Mouse (Mus musculus) liver (tissue): ENCODE results near the gene Gm49661.

Experiments used
- DNase-seq: peaks from one replicate; pipeline ENCODE4 v3.0.0-alpha.2; 2020; ENCODE audit warnings: mixed read lengths

Gm49661 gene

GRCm38 (mm10) chr8:84969241-84970134, at the start of gene Gm49661, which contains the start of the genes Prdx2 and Rnaseh2a:
Gene Gm49661 (minus strand): TSS chr8:84969433.
Gene Prdx2 (plus strand): TSS chr8:84969587.
Gene Rnaseh2a (minus strand): TSS chr8:84969767.
- DNase-seq = peak; percentile 95

- no peak for DNase-seq
Observed at GRCm38 (mm10) chr8:85017209-85017608, 48.0 kb upstream of the Gm49661 start.

DNA sequence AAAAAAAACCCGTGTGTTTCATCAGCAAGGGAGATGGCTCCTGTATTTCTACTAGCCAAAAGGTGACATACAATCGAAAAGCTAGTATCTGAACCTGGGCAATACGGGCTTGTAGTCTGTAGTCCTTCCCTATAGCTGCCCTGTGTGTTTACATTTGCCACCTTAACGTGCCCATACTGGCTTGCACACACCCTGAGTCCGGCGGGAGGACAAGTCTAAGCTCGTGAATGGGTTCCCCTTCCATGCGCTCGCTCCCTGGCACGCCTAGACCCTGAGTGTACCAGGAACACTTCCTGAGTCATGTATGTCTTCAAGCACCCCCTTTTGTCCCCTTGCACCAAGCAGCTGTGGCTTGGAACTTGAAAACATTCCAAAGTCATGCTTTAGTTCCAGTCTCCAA, 47.5 kb upstream of the Gm49661 start:
- DNase-seq = no peak

GRCm38 (mm10) chr8:85014431-85014830, 45.2 kb upstream of the Gm49661 start, which contains the start of gene Best2:
Gene Best2 (minus strand): TSS chr8:85014531.
- no peak for DNase-seq

- peak; percentile 74 for DNase-seq
Observed at GRCm38 (mm10) chr8:85013230-85013840, 44.1 kb upstream of the Gm49661 start.

DNA sequence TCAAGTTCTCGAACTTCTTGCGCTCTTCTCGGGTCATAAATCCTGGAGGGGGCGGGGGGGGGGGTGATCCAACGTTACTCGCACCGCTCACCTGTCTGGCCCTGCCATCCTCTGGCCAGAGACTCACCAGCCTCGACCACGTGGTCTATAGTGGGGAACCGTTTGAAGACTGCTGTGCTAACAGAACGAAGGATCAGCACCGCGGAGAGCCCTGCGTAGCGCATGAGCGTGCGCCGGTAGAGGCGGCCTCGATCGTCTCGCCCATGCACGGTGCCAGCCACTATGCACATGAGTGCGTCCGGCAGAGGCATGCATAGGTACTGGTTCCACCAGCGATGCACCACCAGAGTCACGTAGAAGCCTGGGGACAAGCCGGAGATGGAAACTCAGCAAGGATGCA, 42.0 kb upstream of the Gm49661 start:
- DNase-seq = no peak

- DNase-seq = peak; percentile 69
Observed at GRCm38 (mm10) chr8:85007686-85008085, 38.5 kb upstream of the Gm49661 start.

GRCm38 (mm10) chr8:84997649-84998295, 28.5 kb upstream of the Gm49661 start:
- peak; percentile 91 for DNase-seq

DNA sequence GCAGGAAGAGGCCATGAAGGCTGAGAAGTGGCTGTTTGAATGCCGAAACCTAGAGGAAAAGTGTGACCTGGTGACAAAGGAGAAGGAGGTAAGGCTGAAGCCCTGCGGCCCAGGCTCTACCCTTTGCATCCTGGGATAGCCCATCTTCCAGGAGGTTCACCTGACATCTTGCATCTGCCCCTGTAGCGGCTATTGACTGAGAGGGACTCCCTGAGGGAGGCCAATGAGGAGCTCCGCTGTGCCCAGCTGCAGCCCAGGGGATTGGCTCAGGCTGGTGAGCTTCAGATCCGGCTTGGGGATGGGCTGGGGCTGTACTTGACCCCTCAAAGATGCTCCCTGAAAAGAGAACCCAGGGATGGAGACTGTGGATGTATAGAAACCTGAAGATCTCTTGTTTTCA, 27.7 kb upstream of the Gm49661 start:
- no peak for DNase-seq

GRCm38 (mm10) chr8:84995680-84996079, 26.4 kb upstream of the Gm49661 start:
- no peak for DNase-seq

DNA sequence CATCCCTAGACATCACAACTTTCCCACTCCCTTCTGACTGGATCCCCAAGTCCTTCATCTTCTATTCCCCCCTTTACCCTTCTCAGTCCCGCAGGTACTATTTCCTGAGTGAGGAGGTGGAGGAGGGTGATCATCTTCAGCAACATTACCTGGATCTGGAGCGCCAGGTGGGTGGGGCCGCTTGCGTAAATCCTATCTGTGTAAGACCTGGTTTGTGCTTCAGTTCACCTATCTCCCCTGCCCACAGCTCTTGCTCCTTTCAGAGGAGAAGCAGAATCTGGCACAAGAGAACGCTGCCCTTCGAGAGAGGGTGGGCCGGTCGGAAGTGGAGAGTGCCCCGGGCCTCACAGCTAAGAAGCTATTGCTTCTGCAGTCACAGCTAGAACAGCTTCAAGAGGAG, 25.1 kb upstream of the Gm49661 start:
- DNase-seq = no peak

GRCm38 (mm10) chr8:84990836-84991235, 21.6 kb upstream of the Gm49661 start:
- peak; percentile 85 for DNase-seq

GRCm38 (mm10) chr8:84990349-84990748, 21.1 kb upstream of the Gm49661 start, which contains the start of gene Hook2:
Gene Hook2 (plus strand): TSS chr8:84990603.
- DNase-seq = peak; percentile 99

DNA sequence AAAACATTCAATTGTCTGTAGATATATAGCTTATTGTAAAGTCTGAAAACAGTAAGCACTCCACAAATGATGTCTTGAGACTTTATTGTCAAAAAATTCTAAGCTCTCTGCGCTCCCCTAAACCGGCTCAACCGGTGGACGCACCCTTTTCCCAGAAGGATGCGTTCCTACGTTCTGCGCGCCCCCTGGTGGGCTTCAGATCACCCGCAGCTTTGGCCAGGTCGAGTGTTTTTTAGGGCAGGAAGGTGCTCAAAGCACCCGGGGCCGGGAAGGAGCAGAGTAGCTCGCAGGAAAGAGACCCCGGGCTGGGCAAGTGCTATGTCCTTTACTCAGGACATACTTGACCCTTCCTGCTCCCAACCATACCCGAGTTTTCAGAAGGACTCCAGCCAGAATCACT, 20.6 kb upstream of the Gm49661 start:
- DNase-seq = peak; percentile 96

- peak; percentile 70 for DNase-seq
Observed at GRCm38 (mm10) chr8:84989311-84989731, 20.1 kb upstream of the Gm49661 start.

DNA sequence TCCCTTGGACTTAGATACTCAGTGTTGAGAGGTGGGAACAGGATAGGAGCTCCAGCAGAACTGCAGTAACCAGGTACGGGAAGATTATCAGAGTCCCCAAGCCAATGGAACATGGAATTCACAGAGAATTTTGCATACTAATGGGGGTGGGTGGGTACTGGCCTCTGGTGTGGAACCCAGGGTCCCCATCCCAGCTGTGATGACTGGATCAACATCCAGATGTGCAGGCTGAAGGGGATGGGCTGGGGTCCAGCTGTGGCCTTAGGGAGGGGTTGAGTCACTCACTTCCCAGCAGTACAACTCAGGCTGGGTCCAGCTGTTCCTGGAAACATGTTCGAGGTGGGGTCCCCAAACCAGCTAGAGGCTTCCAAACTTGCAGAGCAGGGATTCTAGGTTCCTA, 18.7 kb upstream of the Gm49661 start:
- DNase-seq = no peak

- DNase-seq = no peak
Observed at GRCm38 (mm10) chr8:84987388-84987787, 18.2 kb upstream of the Gm49661 start.

DNA sequence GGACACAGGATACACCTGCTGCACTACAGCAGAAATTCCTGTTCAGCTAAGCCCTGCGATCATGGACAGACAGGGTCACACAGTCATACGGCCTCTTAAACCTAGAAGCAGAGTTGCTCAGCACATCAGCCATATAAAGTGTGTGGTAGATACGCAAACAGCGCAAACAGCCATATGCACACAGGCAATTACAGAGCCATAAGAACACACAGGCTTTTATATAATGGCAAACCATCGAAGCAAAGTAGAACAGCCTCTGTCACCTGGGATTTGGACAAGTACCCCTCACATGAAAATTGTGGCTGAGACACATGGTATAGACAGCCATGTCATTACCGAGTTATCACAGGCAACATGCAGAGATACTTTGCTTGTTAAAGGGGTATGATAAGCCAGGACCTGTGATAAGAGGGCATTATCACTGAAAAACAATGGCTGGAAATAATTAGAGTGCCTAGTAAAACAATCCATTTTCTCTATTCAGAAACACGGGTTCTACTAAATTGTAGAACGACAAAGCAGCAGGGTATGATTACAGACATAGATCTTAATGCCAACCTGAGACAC, 17.2 kb upstream of the Gm49661 start:
- no peak for DNase-seq

DNA sequence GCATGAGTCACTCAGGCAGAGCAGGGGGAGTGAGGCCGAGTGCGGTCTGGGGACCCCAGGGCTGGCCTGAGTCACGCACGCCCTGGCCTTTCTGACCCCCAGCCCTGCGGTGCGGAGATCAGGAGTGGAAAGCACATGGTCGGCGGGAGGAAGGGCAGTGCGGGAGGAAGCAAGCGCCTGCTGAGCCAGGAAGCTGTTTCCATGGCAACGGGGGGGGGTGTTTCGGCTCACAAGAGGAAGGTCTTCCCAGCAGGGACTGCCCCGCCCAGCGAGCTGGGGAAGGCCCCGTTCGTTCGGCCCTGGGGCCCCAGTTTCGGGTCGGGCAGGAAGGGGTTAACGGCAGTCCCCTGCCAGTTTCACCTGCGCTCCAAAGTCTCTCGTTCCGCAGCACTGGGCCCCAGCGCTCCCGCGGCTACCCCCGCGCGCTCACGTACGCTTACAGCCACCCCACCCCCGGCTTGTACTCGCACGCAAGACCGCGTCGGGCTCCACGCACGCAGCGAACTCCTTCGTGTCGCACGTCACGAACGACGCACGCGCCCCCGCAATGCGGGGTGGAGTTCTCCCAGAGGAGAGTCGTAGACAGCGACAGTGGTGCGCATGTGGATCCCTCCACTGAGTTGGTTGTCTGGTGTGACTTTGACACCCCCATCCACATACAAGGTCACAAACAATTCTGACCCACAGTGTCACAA, 16.6 kb upstream of the Gm49661 start:
- peak; percentile 93 for DNase-seq

GRCm38 (mm10) chr8:84985049-84985683, 15.9 kb upstream of the Gm49661 start:
- DNase-seq = peak; percentile 53

- DNase-seq = peak; percentile 65
Observed at GRCm38 (mm10) chr8:84984294-84985048, 15.2 kb upstream of the Gm49661 start.
